Mouse (Mus musculus): ENCODE measurements around the gene Atp6v0a4.
A peak's percentile ranks its signal among the peaks of the same experiment; 100 is the strongest.

Atp6v0a4 gene

GRCm38 (mm10) chr6:38073592-38073991, 50.8 kb downstream of the Atp6v0a4 start:
- no peak for DNase-seq (ENCODE audit: low spot score)

- no peak for DNase-seq (ENCODE audit: low spot score)
Observed at GRCm38 (mm10) chr6:38072137-38072796, 52.1 kb downstream of the Atp6v0a4 start.

GRCm38 (mm10) chr6:38071256-38071655, 53.1 kb downstream of the Atp6v0a4 start:
- DNase-seq (ENCODE audit: low spot score): no peak

- peak; percentile 26 for DNase-seq (ENCODE audit: low spot score)
Observed at GRCm38 (mm10) chr6:38066215-38066614, 58.2 kb downstream of the Atp6v0a4 start.

GRCm38 (mm10) chr6:38065501-38066122, 58.8 kb downstream of the Atp6v0a4 start:
- DNase-seq (ENCODE audit: low spot score): no peak

- DNase-seq (ENCODE audit: low spot score): no peak
Observed at GRCm38 (mm10) chr6:38065122-38065500, 59.3 kb downstream of the Atp6v0a4 start.

- DNase-seq (ENCODE audit: low spot score): no peak
Observed at GRCm38 (mm10) chr6:38064621-38065020, 59.8 kb downstream of the Atp6v0a4 start.

GRCm38 (mm10) chr6:38058805-38059204, 65.6 kb downstream of the Atp6v0a4 start:
- DNase-seq (ENCODE audit: low spot score): no peak

GRCm38 (mm10) chr6:38055471-38056330, 68.7 kb downstream of the Atp6v0a4 start:
- DNase-seq (ENCODE audit: low spot score): no peak

GRCm38 (mm10) chr6:38049601-38050000, 74.8 kb downstream of the Atp6v0a4 start:
- DNase-seq (ENCODE audit: low spot score): no peak

GRCm38 (mm10) chr6:38048800-38049561, 75.4 kb downstream of the Atp6v0a4 start:
- no peak for DNase-seq (ENCODE audit: low spot score)

- no peak for DNase-seq (ENCODE audit: low spot score)
Observed at GRCm38 (mm10) chr6:38048003-38048402, 76.4 kb downstream of the Atp6v0a4 start.

- DNase-seq (ENCODE audit: low spot score): no peak
Observed at GRCm38 (mm10) chr6:38046838-38047237, 77.5 kb downstream of the Atp6v0a4 start, which contains the start of gene Svopl. Svopl (minus strand) TSS chr6:38046996.

- no peak for DNase-seq (ENCODE audit: low spot score)
Observed at GRCm38 (mm10) chr6:38032801-38033566, 91.4 kb downstream of the Atp6v0a4 start.

GRCm38 (mm10) chr6:38031924-38032540, 92.4 kb downstream of the Atp6v0a4 start:
- DNase-seq (ENCODE audit: low spot score): no peak

- no peak for DNase-seq (ENCODE audit: low spot score)
Observed at GRCm38 (mm10) chr6:38028205-38028604, 96.2 kb downstream of the Atp6v0a4 start.

- DNase-seq (ENCODE audit: low spot score): no peak
Observed at GRCm38 (mm10) chr6:38027771-38028170, 96.6 kb downstream of the Atp6v0a4 start.

GRCm38 (mm10) chr6:38023284-38023683, 101.1 kb downstream of the Atp6v0a4 start:
- DNase-seq (ENCODE audit: low spot score): no peak

- no peak for DNase-seq (ENCODE audit: low spot score)
Observed at GRCm38 (mm10) chr6:38021406-38021805, 103.0 kb downstream of the Atp6v0a4 start.

GRCm38 (mm10) chr6:38012829-38013228, 111.6 kb downstream of the Atp6v0a4 start:
- no peak for DNase-seq (ENCODE audit: low spot score)

- DNase-seq (ENCODE audit: low spot score): peak; percentile 31
Observed at GRCm38 (mm10) chr6:38007459-38007858, 116.9 kb downstream of the Atp6v0a4 start.
